Mouse (Mus musculus) myocyte (in vitro differentiated cells): Measurements from ENCODE around the gene Gmcl1.

Experiments
- MYOD1 ChIP-seq, 3 experiments: IDR thresholded peaks; one replicate each; pipeline ENCODE4 v1.6.1; 2011; ENCODE audit warnings: control low read depth in 2 of 3, low read depth in 2 of 3, mild to moderate bottlenecking in 2 of 3, moderate library complexity in 1 of 3; ENCODE audit not compliant: insufficient read length in 2 of 3, control insufficient read depth in 1 of 3
- POLR2A ChIP-seq: IDR thresholded peaks from one replicate; pipeline ENCODE4 v1.6.1; 2011; ENCODE audit warnings: low read depth, mild to moderate bottlenecking, control low read depth, moderate library complexity; ENCODE audit not compliant: insufficient read length
- TCF3 ChIP-seq: IDR thresholded peaks from one replicate; pipeline ENCODE4 v1.6.1; 2011; ENCODE audit warnings: low read depth, control low read depth; ENCODE audit not compliant: insufficient read length
- USF1 ChIP-seq: IDR thresholded peaks from one replicate; pipeline ENCODE4 v1.6.1; 2011; ENCODE audit warnings: low read depth, mild to moderate bottlenecking, control low read depth, moderate library complexity

DNA sequence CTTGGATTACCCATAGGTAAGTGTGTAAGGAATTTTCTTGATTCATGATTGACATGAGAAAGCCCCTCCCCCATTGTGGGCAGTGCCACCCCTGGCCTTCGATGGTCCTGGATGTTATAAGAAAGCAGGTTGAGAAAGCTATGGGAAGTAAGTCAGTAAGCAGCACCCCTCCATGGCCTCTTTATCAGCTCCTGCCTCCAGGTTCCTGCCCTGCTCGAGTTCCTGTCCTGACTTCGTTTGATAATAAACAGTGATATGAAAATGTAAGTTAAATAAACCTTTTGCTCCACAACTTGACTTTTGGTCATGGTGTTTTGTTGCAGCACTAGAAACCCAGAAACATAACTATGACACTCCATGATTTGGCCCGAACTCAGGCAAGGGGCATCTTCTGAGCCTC, 16.6 kb upstream of the Gmcl1 start:
- TF ChIP-seq MYOD1 (IDR thresholded peaks at IDR 0.05; ENCODE audit: control insufficient read depth in 1 of 3, insufficient read length in 2 of 3, low read depth in 2 of 3) (no peak), TCF3 (no peak), POLR2A (no peak), USF1 (no peak)
